8 mouse cellular contexts compared by ENCODE assay signal in the genomic region with DNA sequence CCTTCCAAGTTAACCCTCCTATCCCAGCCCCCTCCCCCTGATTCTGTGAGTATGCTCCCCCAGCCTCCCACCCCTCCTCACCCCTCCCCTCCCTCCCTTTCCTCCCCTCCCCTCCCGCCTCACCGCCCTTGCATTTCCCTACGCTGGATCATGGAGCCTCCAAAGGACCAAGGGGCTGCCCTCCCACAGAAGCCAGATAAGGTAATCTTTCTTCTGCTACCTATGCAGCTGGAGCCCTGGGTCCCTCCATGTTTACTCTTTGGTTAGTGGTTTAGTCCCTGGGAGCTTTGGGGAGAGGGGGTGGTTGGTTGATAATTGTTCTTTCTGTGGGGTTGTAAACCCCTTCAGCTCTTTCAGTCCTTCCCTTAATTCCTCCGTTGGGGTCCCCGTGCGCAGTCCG. TPM values are rescaled to one million over a fixed set of nuclear protein-coding genes. Genes with fewer than 3 reads are reported as not detected.
A peak's percentile ranks its signal among the peaks of the same experiment; 100 is the strongest.
DNase-seq lines count a peak whose midpoint lies in the region; ATAC-seq and TF ChIP-seq lines count a peak whose summit lies in the region.

A gene (plus strand): TSS at position 134 of the 400 bp plus-strand sequence.

- H3K79me2 ChIP-seq in macrophage (ENCODE audit: inconsistent target) = no peaks in the 10 kb centered on the region

- H3K9me3 ChIP-seq in intestine, embryonic 15.5 days = no peaks in the 10 kb centered on the region
- no peaks in the 10 kb centered on the region for H3K9me3 ChIP-seq in stomach, embryonic 16.5 days (replicated peaks; ENCODE audit: control insufficient read depth, low read length)

- H3K4me1 ChIP-seq in testis, adult 2 months (ENCODE audit: control insufficient read depth, insufficient read depth, low read length) = no peaks in the 10 kb centered on the region
- H3K4me1 ChIP-seq in intestine, embryonic 15.5 days (replicated peaks) = no peaks in the 10 kb centered on the region
- H3K4me1 ChIP-seq in stomach, embryonic 16.5 days (ENCODE audit: control insufficient read depth, insufficient read depth, low read length) = no peaks in the 10 kb centered on the region

- peak within 1 kb of the TSS; percentile 52 for H3K9ac ChIP-seq in intestine, embryonic 15.5 days
- H3K9ac ChIP-seq in stomach, embryonic 16.5 days (ENCODE audit: low read length) = peak within 1 kb of the TSS; percentile 67

- no peak within 1 kb of the TSS; the same call in 1 of the 2 replicates for H3K27ac ChIP-seq in testis, adult 2 months (ENCODE audit: control insufficient read depth, insufficient read depth, low read depth, low read length)
- peak within 1 kb of the TSS; percentile 81 for H3K27ac ChIP-seq in intestine, embryonic 15.5 days
- no peak within 1 kb of the TSS for H3K27ac ChIP-seq in macrophage
- H3K27ac ChIP-seq in stomach, embryonic 16.5 days (ENCODE audit: low read length) = peak within 1 kb of the TSS; percentile 72

- WGBS in intestine, embryonic 15.5 days = 39% methylated on average over 7 of the region's 7 CpGs
- WGBS in macrophage (ENCODE audit: missing documents) = 54% methylated on average over 4 of the region's 7 CpGs
- WGBS in stomach, embryonic 16.5 days = 12% methylated on average over 7 of the region's 7 CpGs

- H3K4me2 ChIP-seq in intestine, embryonic 15.5 days (replicated peaks) = peak within 1 kb of the TSS; percentile 54
- peak within 1 kb of the TSS; percentile 58 for H3K4me2 ChIP-seq in stomach, embryonic 16.5 days (ENCODE audit: low read depth, low read length)

- DNase-seq in testis, postnatal 14 days (ENCODE audit: low spot score) = no peak
- DNase-seq in gastrocnemius, postnatal 4 days (ENCODE audit: low spot score in 2 of 2) = peak in 1 of 2 experiments; percentile 8
- DNase-seq in ovary, adult 18-20 months (ENCODE audit: low spot score) = no peak

- no peak for TF ChIP-seq CTCF in testis, adult 2 months (IDR thresholded peaks at IDR 0.05; ENCODE audit: control insufficient read depth, insufficient read depth, insufficient replicate concordance, low read depth, low read length)

- TF ChIP-seq POLR2A in testis, adult 2 months (IDR thresholded peaks at IDR 0.05; ENCODE audit: control insufficient read depth, low read depth, low read length) = no peak

- H3K27me3 ChIP-seq in testis, adult 2 months (ENCODE audit: control insufficient read depth, insufficient read depth, low read length) = no peaks in the 10 kb centered on the region
- H3K27me3 ChIP-seq in intestine, embryonic 15.5 days (replicated peaks) = no peaks in the 10 kb centered on the region
- H3K27me3 ChIP-seq in stomach, embryonic 16.5 days (ENCODE audit: control insufficient read depth, insufficient read depth, low read length) = no peaks in the 10 kb centered on the region

- H3K36me3 ChIP-seq in testis, adult 2 months (ENCODE audit: control insufficient read depth, insufficient read depth, low read length) = no peaks in the 10 kb centered on the region
- no peaks in the 10 kb centered on the region for H3K36me3 ChIP-seq in intestine, embryonic 15.5 days
- H3K36me3 ChIP-seq in macrophage (ENCODE audit: inconsistent target) = no peaks in the 10 kb centered on the region
- no peaks in the 10 kb centered on the region for H3K36me3 ChIP-seq in stomach, embryonic 16.5 days (ENCODE audit: control insufficient read depth, insufficient read depth, low read length)

- peak within 1 kb of the TSS; percentile 80 for H3K4me3 ChIP-seq in testis, adult 2 months (ENCODE audit: control insufficient read depth, low read depth, low read length)
- H3K4me3 ChIP-seq in intestine, embryonic 15.5 days (replicated peaks) = peak within 1 kb of the TSS; percentile 40
- no peak within 1 kb of the TSS for H3K4me3 ChIP-seq in macrophage (ENCODE audit: inconsistent target)
- H3K4me3 ChIP-seq in stomach, embryonic 16.5 days (replicated peaks; ENCODE audit: low read length) = peak within 1 kb of the TSS; percentile 50

- ATAC-seq in common myeloid progenitor, adult 5-6 weeks (replicated peaks; ENCODE audit: low read depth, poor library complexity, severe bottlenecking) = no peak
- ATAC-seq in intestine, embryonic 15.5 days = peak; percentile 70
- ATAC-seq in stomach, embryonic 16.5 days (ENCODE audit: insufficient read depth, low FRiP score) = peak; percentile 57; the same call in 1 of the 2 replicates

RNA-seq across cellular contexts. Expression of the gene that starts here (rescaled TPM):
- 25.5 and 29.4 TPM in 2 replicates for polyA plus RNA-seq in testis, adult 2 months (2012; rRNA removed)
- 33.2 and 46.5 TPM in 2 replicates for total RNA-seq in common myeloid progenitor, adult 5-6 weeks (2017)
- total RNA-seq in gastrocnemius, postnatal 4 days (2021) = 10 to 100 TPM; 86.6 to 92.4 TPM
- 97.5 and 110 TPM in 2 replicates for polyA plus RNA-seq in intestine, embryonic 15.5 days (2015; fragmentation: Nextera tagmentation; extraction: Ambion mirVana)
- total RNA-seq in macrophage (2018; cell fraction: chromatin; rRNA removed) = 100 to 1,000 TPM in 23 of 26 experiments, 10 to 100 TPM in 3; 83.7 to 263 (median 193) TPM
- 10 to 100 TPM; 45.0 to 65.0 (median 57.6) TPM for total RNA-seq in macrophage (2018; cell fraction: cytosol; rRNA removed)
- total RNA-seq in macrophage (2018; cell fraction: nucleus; rRNA removed) = 100 to 1,000 TPM in 17 of 26 experiments, 10 to 100 TPM in 9; 63.1 to 208 (median 123) TPM
- 53.5 to 60.0 TPM (median 55.5 TPM) in 3 replicates for polyA plus RNA-seq in macrophage (2018)
- 121 TPM in 2 replicates for polyA plus RNA-seq in stomach, embryonic 16.5 days (2015; fragmentation: Nextera tagmentation; extraction: Ambion mirVana)

Comparison
In these comparisons a context has a peak if more than half of its experiments do, and no peak if none do; other contexts are left out.
1. H3K27ac ChIP-seq: peak in intestine, embryonic 15.5 days (single experiment) and stomach, embryonic 16.5 days (single experiment); none in testis, adult 2 months (single experiment) and macrophage (single experiment).